In genomic region chr2:142303098-142303911, GRCm38 (mm10) we compare ENCODE assay signal across 21 mouse cellular contexts.
DNase-seq lines count a peak whose midpoint lies in the region; ATAC-seq and TF ChIP-seq lines count a peak whose summit lies in the region.
"Had no signal": no experiment of that assay in that cellular context is flagged by ENCODE, and none has a peak within 500 bp of the region (broad histone marks: within the 10 kb centered on the region; RNA-seq: fewer than 3 reads in every experiment).

No protein-coding gene starts in this region.

- H3K4me2 ChIP-seq in forebrain, embryonic 13.5 days: no peak overlapping the region
- H3K4me2 ChIP-seq in midbrain, embryonic 12.5 days (replicated peaks): no peak overlapping the region
- H3K4me2 ChIP-seq: heart, embryonic 13.5 days; liver, embryonic 12.5 days had no signal

- intact Hi-C loops in heart, adult 2 months (cut with DNase I): no loop called here

- peak overlapping the region; percentile 66 for H3K27ac ChIP-seq in forebrain, embryonic 13.5 days
- H3K27ac ChIP-seq in midbrain, embryonic 12.5 days (replicated peaks): peak overlapping the region; percentile 84
- no peak overlapping the region for H3K27ac ChIP-seq in heart, adult 2 months
- H3K27ac ChIP-seq: heart, embryonic 13.5 days; liver, embryonic 12.5 days had no signal

- H3K9ac ChIP-seq in forebrain, embryonic 13.5 days: no peak overlapping the region
- no peak overlapping the region for H3K9ac ChIP-seq in midbrain, embryonic 12.5 days (replicated peaks)
- H3K9ac ChIP-seq in heart, adult 2 months (ENCODE audit: low read depth, low read length): no peak overlapping the region
- H3K9ac ChIP-seq: heart, embryonic 13.5 days; liver, embryonic 12.5 days had no signal

- no peak for TF ChIP-seq CTCF in heart, adult 2 months (IDR thresholded peaks at IDR 0.05)

- WGBS in forebrain, embryonic 13.5 days: 2% methylated on average over 2 of the region's 2 CpGs
- 5% methylated on average over 2 of the region's 2 CpGs for WGBS in midbrain, embryonic 12.5 days
- 38% methylated on average over 2 of the region's 2 CpGs for WGBS in heart, adult 2 months

- H3K4me3 ChIP-seq in forebrain, embryonic 13.5 days: no peak overlapping the region
- no peak overlapping the region for H3K4me3 ChIP-seq in midbrain, embryonic 12.5 days
- no peak overlapping the region for H3K4me3 ChIP-seq in heart, adult 2 months
- H3K4me3 ChIP-seq: heart, embryonic 13.5 days; liver, embryonic 12.5 days; megakaryocyte, embryonic 14.5 days had no signal

- H3K27me3 ChIP-seq in forebrain, embryonic 13.5 days: no peaks in the 10 kb centered on the region
- no peaks in the 10 kb centered on the region for H3K27me3 ChIP-seq in midbrain, embryonic 12.5 days
- H3K27me3 ChIP-seq in heart, adult 2 months (ENCODE audit: control insufficient read depth, insufficient read depth, low read length): no peaks in the 10 kb centered on the region
- H3K27me3 ChIP-seq: heart, embryonic 13.5 days; liver, embryonic 12.5 days; megakaryocyte, embryonic 14.5 days had no signal

- peaks cover 10% of the 10 kb centered on the region for H3K4me1 ChIP-seq in forebrain, embryonic 13.5 days
- peaks cover 10% of the 10 kb centered on the region; the same call in 1 of the 2 replicates for H3K4me1 ChIP-seq in midbrain, embryonic 12.5 days
- H3K4me1 ChIP-seq in heart, adult 2 months (ENCODE audit: control insufficient read depth, insufficient read depth, low read length): no peaks in the 10 kb centered on the region
- H3K4me1 ChIP-seq: heart, embryonic 13.5 days; liver, embryonic 12.5 days; megakaryocyte, embryonic 14.5 days had no signal

- no peaks in the 10 kb centered on the region for H3K79me2 ChIP-seq in heart, adult 2 months (replicated peaks; ENCODE audit: control insufficient read depth, insufficient read depth, low read length)

- DNase-seq in ZHBTc4 (ENCODE audit: low read depth, low spot score): peak; percentile 1
- peak; percentile 70 for DNase-seq in embryo, embryonic 10.5 days (ENCODE audit: low spot score)
- DNase-seq in B cell, adult 2 months: no peak
- DNase-seq in heart, adult 2 months: no peak
- DNase-seq in layer of hippocampus, adult 11-12 months (ENCODE audit: low spot score): no peak
- DNase-seq: adrenal gland, postnatal 25 days; cerebellum, postnatal 14 days; heart, postnatal 4 days; kidney, adult 11 months; kidney, postnatal 14 days; layer of hippocampus, adult 9-11 months; right cerebral cortex, adult 18-20 months; spleen, adult 18-20 months; thymus, postnatal 14 days had no signal

- ATAC-seq in forebrain, embryonic 13.5 days: peak; percentile 83; the same call in 1 of the 2 replicates
- peak; percentile 96 for ATAC-seq in midbrain, embryonic 12.5 days (ENCODE audit: low FRiP score, low read depth)
- ATAC-seq: CD4-positive, CD25-positive, alpha-beta regulatory T cell, adult 4 months; liver, embryonic 12.5 days; lung, postnatal 0 days had no signal

- no peaks in the 10 kb centered on the region for H3K36me3 ChIP-seq in forebrain, embryonic 13.5 days (ENCODE audit: poor library complexity, severe bottlenecking)
- peaks cover 4% of the 10 kb centered on the region; the same call in 1 of the 2 replicates for H3K36me3 ChIP-seq in midbrain, embryonic 12.5 days
- H3K36me3 ChIP-seq in heart, adult 2 months (ENCODE audit: control insufficient read depth, insufficient read depth, low read length): no peaks in the 10 kb centered on the region
- H3K36me3 ChIP-seq: heart, embryonic 13.5 days; liver, embryonic 12.5 days had no signal

- peaks cover 5% of the 10 kb centered on the region; the same call in 1 of the 2 replicates for H3K9me3 ChIP-seq in forebrain, embryonic 13.5 days (replicated peaks)
- H3K9me3 ChIP-seq in midbrain, embryonic 12.5 days: peaks cover 5% of the 10 kb centered on the region; the same call in 1 of the 2 replicates
- H3K9me3 ChIP-seq: heart, embryonic 13.5 days; liver, embryonic 12.5 days had no signal

- no peak for TF ChIP-seq POLR2A in heart, adult 2 months (IDR thresholded peaks at IDR 0.05; ENCODE audit: insufficient read depth, low read depth, low read length)

- no peak for TF ChIP-seq EP300 in heart, adult 2 months (IDR thresholded peaks at IDR 0.05; ENCODE audit: insufficient read depth, low read depth, low read length)

Comparison
In these comparisons a context has a peak if more than half of its experiments do, and no peak if none do; other contexts are left out.
1. DNase-seq: peak in ZHBTc4 (single experiment) and embryo, embryonic 10.5 days (single experiment); none in B cell, adult 2 months (0 of 2), heart, adult 2 months (0 of 2) and layer of hippocampus, adult 11-12 months (single experiment).